Mouse (Mus musculus) spleen, adult 2 months (tissue): ENCODE data around the gene Odf3b.

Experiments
- CTCF ChIP-seq: fragments of 200-500 bp; IDR thresholded peaks from 2 replicates; pipeline ENCODE4 v1.5.1; 2011; ENCODE audit warnings: mild to moderate bottlenecking, inconsistent platforms; ENCODE audit not compliant: insufficient read depth, insufficient read length, insufficient replicate concordance; ENCODE audit errors: extremely low read depth
- POLR2A ChIP-seq: fragments of 200-500 bp; IDR thresholded peaks from 2 replicates; pipeline ENCODE4 v1.6.1; 2011; ENCODE audit warnings: low read depth, low read length, inconsistent platforms

DNA sequence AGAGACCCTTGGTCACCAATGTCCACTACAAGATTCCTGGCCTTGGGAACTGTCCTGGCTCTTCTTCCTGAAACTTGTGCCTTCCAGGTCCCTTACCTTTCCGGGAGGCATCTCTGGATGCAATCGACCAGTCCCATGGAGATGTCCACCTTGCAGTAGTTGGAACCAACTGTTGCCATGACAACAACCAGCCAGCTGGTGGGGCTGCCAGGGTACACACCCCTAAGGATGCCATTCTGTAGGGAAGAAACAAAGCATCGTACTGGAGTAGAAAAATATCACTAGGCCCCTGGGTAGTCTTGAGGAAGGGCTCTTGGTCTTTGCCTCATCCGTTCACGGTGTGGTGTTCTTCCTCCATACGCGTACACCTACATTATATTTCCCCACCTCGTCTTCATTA, 45.5 kb upstream of the Odf3b start:
- TF ChIP-seq CTCF (no peak), POLR2A (no peak)
